Mouse (Mus musculus) liver, adult 2 months (tissue): Measurements from ENCODE around the gene Noxo1.

ENCODE experiments used
- CTCF ChIP-seq: fragments of 200-500 bp; IDR thresholded peaks from 2 replicates; pipeline ENCODE4 v1.5.1; 2011; ENCODE audit warnings: low read depth, low read length, control low read depth
- POLR2A ChIP-seq: fragments of 200-500 bp; IDR thresholded peaks from 2 replicates; pipeline ENCODE4 v1.6.1; 2011; ENCODE audit warnings: low read length, control low read depth; ENCODE audit not compliant: insufficient read depth; ENCODE audit errors: extremely low read depth

DNA sequence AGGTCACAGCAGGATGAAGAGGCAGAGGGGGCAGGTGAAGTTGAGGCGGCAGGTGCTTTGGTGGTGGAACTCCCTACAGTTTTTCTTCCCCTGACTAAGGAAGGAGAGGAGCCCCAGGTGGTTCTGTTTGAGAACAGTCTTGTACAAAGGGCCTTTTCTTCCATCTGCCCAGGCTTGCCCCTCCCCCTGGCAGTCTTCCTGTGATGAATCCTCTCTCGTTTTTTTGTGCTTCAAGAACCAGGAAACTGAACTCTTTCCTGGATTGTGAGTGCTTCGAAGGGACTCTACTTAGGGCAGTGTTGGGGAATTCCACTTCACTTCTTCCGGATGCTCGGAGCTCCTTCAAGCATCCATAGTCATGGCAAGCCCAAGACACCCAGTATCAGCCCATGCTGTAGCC, 2.0 kb downstream of the Noxo1 start:
- TF ChIP-seq CTCF (no peak), POLR2A (no peak)
